Mouse (Mus musculus) myocyte (in vitro differentiated cells): ENCODE results near the gene Mip.

Source experiments
- CEBPB ChIP-seq: IDR thresholded peaks from 2 replicates; pipeline ENCODE4 v1.6.1; 2011; ENCODE audit warnings: mild to moderate bottlenecking, moderate library complexity; ENCODE audit not compliant: poor library complexity, insufficient read depth, severe bottlenecking
- E2F4 ChIP-seq: IDR thresholded peaks from one replicate; pipeline ENCODE4 v1.6.1; 2011; ENCODE audit warnings: mild to moderate bottlenecking, control low read depth, moderate library complexity; ENCODE audit not compliant: insufficient read depth
- MYOD1 ChIP-seq, 3 experiments: IDR thresholded peaks; one replicate each; pipeline ENCODE4 v1.6.1; 2011; ENCODE audit warnings: control low read depth in 2 of 3, low read depth in 2 of 3, mild to moderate bottlenecking in 2 of 3, moderate library complexity in 1 of 3; ENCODE audit not compliant: insufficient read length in 2 of 3, control insufficient read depth in 1 of 3
- MYOG ChIP-seq, 3 experiments: IDR thresholded peaks; one replicate each; pipeline ENCODE4 v1.6.1; 2011; ENCODE audit warnings: control low read depth in 2 of 3, low read depth in 2 of 3, mild to moderate bottlenecking in 2 of 3; ENCODE audit not compliant: insufficient read length in 2 of 3, control insufficient read depth in 1 of 3, insufficient read depth in 1 of 3
- POLR2A ChIP-seq: IDR thresholded peaks from one replicate; pipeline ENCODE4 v1.6.1; 2011; ENCODE audit warnings: low read depth, mild to moderate bottlenecking, control low read depth, moderate library complexity; ENCODE audit not compliant: insufficient read length
- POLR2AphosphoS2 ChIP-seq: IDR thresholded peaks from one replicate; pipeline ENCODE4 v1.6.1; 2011; ENCODE audit warnings: low read depth, control low read depth; ENCODE audit not compliant: insufficient read length
- TCF12 ChIP-seq: IDR thresholded peaks from one replicate; pipeline ENCODE4 v1.6.1; 2011; ENCODE audit warnings: mild to moderate bottlenecking, control low read depth; ENCODE audit not compliant: poor library complexity, insufficient read depth, severe bottlenecking
- TCF3 ChIP-seq: IDR thresholded peaks from one replicate; pipeline ENCODE4 v1.6.1; 2011; ENCODE audit warnings: low read depth, control low read depth; ENCODE audit not compliant: insufficient read length
- USF1 ChIP-seq: IDR thresholded peaks from one replicate; pipeline ENCODE4 v1.6.1; 2011; ENCODE audit warnings: low read depth, mild to moderate bottlenecking, control low read depth, moderate library complexity

- no peak for TF ChIP-seq TCF3
- no peak for TF ChIP-seq POLR2A
- no peak for TF ChIP-seq USF1
- TF ChIP-seq POLR2AphosphoS2: no peak
- no peak for TF ChIP-seq MYOG (IDR thresholded peaks at IDR 0.05; ENCODE audit: control insufficient read depth in 1 of 3, insufficient read depth in 1 of 3, insufficient read length in 2 of 3, low read depth in 2 of 3)
- no peak for TF ChIP-seq CEBPB
- no peak for TF ChIP-seq MYOD1 (IDR thresholded peaks at IDR 0.05; ENCODE audit: control insufficient read depth in 1 of 3, insufficient read length in 2 of 3, low read depth in 2 of 3)
- no peak for TF ChIP-seq TCF12
- TF ChIP-seq E2F4: no peak
Measured at GRCm38 (mm10) chr10:128263393-128264310, 38.0 kb downstream of the Mip start.
